Mouse (Mus musculus) T-cell, adult 2 months (primary cell): ENCODE measurements around the gene Rsph9.

ENCODE experiments used
- DNase-seq: peaks from one replicate; pipeline ENCODE4 v3.0.0; 2022; ENCODE audit warnings: low spot score

Rsph9 gene

GRCm38 (mm10) chr17:46139872-46140271 lies 4.1 kb downstream of the Rsph9 start:
- DNase-seq, result no peak

GRCm38 (mm10) chr17:46138563-46139236 lies 5.3 kb downstream of the Rsph9 start:
- DNase-seq, result no peak

GRCm38 (mm10) chr17:46132862-46133261 lies 11.2 kb downstream of the Rsph9 start:
- no peak for DNase-seq

GRCm38 (mm10) chr17:46132058-46132718 lies 11.8 kb downstream of the Rsph9 start:
- DNase-seq, result peak; percentile 35

- DNase-seq, result no peak
Measured at GRCm38 (mm10) chr17:46129741-46130498, 14.1 kb downstream of the Rsph9 start.

GRCm38 (mm10) chr17:46127814-46128493 lies 16.1 kb downstream of the Rsph9 start:
- DNase-seq, result no peak

- no peak for DNase-seq
Measured at GRCm38 (mm10) chr17:46126608-46127007, 17.4 kb downstream of the Rsph9 start.

GRCm38 (mm10) chr17:46123953-46124700 lies 19.9 kb downstream of the Rsph9 start:
- DNase-seq, result no peak

GRCm38 (mm10) chr17:46123285-46123684 lies 20.7 kb downstream of the Rsph9 start:
- DNase-seq, result no peak

GRCm38 (mm10) chr17:46122791-46123190 lies 21.2 kb downstream of the Rsph9 start:
- DNase-seq, result no peak

- DNase-seq, result no peak
Measured at GRCm38 (mm10) chr17:46119641-46120040, 24.4 kb downstream of the Rsph9 start.

GRCm38 (mm10) chr17:46118423-46118850 lies 25.6 kb downstream of the Rsph9 start:
- no peak for DNase-seq

GRCm38 (mm10) chr17:46117623-46118422 lies 26.2 kb downstream of the Rsph9 start:
- DNase-seq, result no peak

- DNase-seq, result no peak
Measured at GRCm38 (mm10) chr17:46116881-46117280, 27.1 kb downstream of the Rsph9 start.

- no peak for DNase-seq
Measured at GRCm38 (mm10) chr17:46116138-46116537, 27.9 kb downstream of the Rsph9 start.

GRCm38 (mm10) chr17:46115489-46115888 lies 28.5 kb downstream of the Rsph9 start:
- DNase-seq, result no peak

GRCm38 (mm10) chr17:46110402-46111289 lies 33.4 kb downstream of the Rsph9 start, which contains the start of gene Mrps18a:
TSS of gene Mrps18a (plus strand) at chr17:46110986.
- peak; percentile 85 for DNase-seq

GRCm38 (mm10) chr17:46108286-46108685 lies 35.7 kb downstream of the Rsph9 start:
- no peak for DNase-seq

GRCm38 (mm10) chr17:46104487-46104886 lies 39.5 kb downstream of the Rsph9 start:
- DNase-seq, result no peak
